Mouse (Mus musculus) right cerebral cortex, adult 2 months (tissue): ENCODE results near the gene Nicn1.
"Not testable (repeated sequence)": the region's sequence is repeated elsewhere in the genome, so short reads cannot be mapped to it uniquely, and the experiment has no call there.

Source experiments
- DNase-seq, 2 experiments: peaks; one replicate each; pipeline ENCODE4 v3.0.0; 2021 to 2022; ENCODE audit warnings: low spot score in 2 of 2

Gene Nicn1

DNA sequence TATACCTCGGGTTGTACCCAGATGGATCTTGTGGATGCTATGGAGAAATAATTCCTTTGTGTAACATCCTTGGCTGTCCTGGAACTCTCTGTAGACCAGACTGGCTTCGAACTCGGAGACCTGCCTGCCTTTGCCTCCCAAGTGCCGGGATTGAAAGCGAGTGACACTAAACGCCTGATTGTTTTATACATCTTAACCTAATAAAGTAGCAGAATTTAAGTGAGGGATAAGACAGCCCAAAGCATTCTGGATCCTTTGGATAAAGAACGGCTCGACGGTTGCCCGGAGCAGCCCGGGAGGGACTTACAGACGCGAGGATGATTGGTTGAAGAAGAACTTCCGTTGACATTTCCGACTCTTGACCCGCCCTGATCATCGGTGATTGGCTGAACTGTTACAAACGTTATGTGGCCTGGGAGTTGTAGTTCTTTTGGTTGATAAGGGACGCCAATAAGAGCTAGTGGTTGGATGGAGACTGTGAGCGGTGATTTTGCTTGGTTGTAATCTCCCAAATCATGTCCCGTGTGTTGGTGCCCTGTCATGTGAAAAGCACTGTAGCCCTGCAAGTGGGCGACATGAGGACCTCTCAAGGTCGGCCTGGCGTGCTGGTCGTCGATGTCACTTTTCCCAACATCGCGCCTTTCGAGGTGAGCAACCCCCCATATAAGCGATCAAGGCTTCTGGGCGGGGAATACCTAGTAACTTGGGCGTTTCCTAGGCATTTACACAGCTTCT, at the start of gene Nicn1:
Nicn1 (plus strand) TSS at position 414 of the 735 bp plus-strand sequence.
- DNase-seq, result peak; percentile 96 to 97

DNA sequence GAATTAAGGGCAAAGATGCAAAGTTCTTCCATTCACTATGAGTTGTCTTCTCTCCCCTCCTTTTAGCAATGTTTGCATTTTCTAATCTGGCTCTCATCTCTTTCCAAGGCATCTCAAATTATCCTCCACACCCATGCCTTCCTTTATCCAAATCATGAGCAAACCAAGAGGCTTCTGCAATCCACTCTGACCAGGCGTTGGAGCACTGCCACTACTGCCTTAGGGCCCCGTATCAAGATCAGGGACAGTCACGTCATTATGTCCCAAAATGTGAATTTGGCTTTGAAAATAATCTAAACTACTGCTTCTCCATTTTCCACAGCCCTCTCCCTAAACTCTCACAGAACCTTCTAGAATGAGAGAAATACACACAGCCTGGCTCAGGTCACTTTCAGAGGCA, 45.7 kb upstream of the Nicn1 start:
- no peak for DNase-seq

DNA sequence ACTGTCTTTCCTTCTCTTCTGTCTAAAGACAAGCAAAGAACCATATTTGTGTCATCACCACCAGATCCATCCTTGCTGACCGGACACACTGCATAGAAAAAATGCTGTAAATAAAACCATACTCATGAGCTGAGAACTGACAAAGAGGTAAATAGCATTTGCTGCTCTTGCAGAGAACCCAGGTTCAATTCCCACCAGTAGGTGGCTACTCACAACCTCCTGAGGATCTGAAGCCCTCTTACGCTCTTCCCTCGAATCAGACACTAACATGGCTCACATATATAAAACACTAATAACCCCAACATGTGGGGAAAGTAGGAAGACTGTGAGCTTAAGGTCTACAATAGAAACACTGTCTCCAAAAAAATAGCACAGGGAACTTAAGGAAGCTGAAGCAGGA, 45.2 kb upstream of the Nicn1 start:
- no peak for DNase-seq

DNA sequence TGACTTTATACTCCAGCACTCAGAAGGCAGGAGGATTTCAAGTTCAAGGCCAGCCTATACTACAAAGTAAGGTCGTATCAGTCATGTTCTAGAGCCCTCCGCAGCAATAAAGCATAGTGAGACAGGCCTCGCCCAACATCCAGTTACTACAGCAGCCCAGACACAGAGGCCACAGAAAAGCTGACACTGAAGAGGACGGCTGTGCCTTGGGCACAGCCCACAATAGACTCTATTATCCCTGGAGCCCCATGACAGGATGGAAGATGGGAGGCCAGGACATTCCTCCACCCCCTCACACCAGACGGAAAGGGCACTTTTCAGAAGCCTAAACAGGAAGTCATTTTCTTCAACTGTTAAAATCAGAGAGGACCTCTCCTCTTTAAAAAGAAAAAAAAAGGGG, 41.3 kb upstream of the Nicn1 start:
- no peak for DNase-seq

DNA sequence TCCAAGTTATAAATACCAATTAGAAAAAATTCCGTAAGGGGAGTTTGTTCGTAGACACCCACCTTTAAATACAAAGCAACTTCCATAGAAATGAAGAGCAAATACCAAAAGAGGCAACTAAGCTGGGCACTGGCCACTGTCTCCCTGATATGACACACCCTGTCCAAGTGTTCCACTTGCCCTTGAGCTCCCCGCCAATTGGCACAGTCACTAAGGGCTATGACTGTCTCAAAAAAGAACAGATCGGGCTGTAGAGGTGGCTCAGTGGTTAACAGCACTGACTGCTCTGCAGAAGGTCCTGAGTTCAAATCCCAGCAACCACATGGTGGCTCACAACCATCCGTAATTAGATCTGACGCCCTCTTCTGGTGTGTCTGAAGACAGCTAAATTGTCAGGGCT, 38.4 kb upstream of the Nicn1 start:
- DNase-seq, result no peak

DNA sequence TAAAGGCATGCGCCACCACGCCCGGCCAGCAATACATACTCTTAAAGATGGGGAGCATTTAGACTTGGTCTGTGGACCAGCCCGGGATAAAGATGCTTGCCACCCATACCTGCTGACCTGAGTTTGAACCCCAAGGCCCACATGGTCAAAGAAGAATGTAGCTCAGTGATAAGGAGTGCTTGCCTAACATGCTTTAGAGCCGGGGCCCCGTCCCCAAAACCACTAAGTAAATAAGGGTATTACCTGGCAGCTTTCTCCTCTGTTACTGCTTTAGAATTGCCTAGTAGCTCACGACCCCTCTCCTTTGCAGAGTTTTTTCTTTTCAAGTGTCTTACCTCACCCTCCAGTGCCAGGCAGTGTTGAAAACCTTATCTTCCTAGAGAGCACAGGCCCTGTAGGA, 37.5 kb upstream of the Nicn1 start:
- no peak for DNase-seq

DNA sequence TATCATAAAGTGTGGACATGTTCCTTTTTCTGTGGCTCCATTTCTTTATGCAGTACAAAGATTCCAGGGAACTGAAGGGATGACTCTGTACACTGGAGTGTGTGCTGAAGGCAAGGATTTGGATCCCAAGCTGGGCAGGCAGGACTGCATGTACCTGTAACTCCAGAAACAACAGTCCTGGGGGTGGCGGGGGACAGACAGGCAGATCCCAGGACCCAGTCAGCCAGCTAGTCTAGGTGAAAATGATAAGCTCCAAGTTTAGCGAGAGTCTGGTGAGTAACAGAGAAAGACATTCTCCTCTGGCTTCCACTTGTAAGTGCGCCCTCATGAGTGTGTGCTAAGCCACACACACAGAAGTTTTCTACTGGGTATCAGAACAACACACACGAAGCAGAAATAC, 29.7 kb upstream of the Nicn1 start:
- DNase-seq, result no peak

DNA sequence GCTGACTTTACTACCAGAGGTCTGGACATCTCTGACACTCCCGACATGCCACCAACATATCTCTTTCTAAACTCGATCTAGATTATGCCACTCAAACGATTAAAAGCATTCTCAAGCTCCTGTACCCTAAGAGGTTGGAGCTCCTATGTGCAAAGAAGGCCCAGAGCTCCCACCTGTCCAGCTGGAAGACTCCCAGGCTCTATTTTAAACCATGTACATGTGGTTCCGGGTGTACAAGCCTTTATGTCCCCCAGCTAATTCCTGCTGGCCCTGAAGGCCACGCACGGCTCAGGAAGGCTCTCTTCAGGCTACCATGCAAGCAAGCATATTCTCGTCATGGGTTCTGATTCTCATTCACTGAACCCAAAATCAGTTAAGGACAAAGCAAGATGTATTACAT, 28.4 kb upstream of the Nicn1 start:
- no peak for DNase-seq

DNA sequence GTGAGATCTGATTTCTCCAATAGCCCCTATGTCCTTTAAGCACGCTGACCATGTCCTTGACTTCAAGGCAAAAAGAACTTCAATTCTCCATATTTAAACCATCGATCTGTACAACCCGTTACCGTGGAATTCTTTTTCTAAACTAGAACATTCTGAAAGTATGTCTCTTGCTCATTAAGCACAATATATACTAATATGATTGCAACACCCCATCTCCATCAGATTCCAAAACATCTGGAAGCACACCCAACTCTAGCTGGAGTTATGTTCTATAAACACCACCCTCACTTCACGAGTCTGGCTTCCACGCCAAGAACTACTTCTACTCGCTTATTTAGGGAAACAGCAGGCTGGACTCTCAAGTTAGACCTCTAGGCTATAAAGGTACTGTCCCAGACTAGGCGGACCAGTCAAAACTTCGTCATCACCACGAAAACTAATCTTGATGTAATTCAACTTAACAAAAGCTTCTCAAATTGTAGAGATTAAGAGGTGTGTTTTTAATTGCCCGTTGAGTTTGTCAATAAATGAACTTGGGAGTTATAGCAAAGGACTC, 27.7 kb upstream of the Nicn1 start:
- no peak for DNase-seq

DNA sequence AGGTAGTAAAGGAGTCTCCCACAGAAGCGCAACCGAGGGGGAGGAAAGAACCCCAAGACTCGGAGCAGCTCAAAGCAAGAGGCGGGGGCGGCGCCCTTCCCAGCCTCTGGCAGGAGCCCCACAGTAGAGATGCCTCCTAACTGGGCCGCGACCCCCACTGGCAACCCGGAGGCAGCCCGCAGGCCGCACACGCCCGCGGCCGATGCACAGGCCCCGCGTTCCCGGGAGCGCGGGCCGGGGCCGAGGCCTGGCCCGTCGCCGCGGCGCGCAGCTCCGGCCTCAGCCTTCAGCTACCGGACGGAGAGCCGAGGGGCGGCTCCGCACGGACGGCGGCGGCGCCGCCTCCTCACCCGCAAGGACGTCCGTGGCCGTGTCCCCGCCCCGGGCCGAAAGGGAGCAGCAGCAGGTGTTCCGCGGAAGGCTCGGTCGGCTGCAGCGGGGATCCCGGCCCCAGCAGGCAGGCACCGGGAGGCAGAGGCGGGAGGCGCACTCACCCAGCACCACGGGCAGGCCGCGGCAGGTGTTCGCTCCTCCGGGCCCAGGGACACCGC, 27.0 kb upstream of the Nicn1 start:
- peak; percentile 30 to 42 for DNase-seq

DNA sequence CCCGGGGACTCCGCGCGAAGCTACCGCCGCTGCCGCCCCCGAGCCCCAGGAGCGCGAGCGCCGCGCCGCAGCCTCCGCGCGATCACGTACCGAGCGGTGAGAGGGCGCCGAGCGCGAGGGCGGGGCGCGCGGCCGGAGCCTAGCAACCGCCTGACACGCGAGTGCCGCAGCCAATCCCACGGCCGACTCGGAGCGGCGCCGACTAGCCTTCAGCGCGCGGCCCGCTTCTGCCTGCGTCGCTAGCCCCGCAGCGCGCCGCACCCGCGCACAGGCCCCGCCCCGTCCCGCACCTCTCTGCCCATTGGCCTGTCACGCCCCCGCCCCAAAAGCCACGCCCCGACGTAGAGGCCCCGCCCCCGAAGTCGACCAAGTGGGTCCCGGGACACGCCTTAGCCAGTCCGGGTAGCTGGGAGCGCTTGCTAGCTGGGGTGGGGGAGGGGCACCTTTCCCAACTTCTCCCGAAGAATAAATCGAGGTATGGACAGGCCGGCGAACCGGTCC, 26.5 kb upstream of the Nicn1 start, which contains the start of gene Dag1:
Dag1 (minus strand) TSS at position 269 of the 501 bp plus-strand sequence.
- peak; percentile 96 to 97 for DNase-seq

DNA sequence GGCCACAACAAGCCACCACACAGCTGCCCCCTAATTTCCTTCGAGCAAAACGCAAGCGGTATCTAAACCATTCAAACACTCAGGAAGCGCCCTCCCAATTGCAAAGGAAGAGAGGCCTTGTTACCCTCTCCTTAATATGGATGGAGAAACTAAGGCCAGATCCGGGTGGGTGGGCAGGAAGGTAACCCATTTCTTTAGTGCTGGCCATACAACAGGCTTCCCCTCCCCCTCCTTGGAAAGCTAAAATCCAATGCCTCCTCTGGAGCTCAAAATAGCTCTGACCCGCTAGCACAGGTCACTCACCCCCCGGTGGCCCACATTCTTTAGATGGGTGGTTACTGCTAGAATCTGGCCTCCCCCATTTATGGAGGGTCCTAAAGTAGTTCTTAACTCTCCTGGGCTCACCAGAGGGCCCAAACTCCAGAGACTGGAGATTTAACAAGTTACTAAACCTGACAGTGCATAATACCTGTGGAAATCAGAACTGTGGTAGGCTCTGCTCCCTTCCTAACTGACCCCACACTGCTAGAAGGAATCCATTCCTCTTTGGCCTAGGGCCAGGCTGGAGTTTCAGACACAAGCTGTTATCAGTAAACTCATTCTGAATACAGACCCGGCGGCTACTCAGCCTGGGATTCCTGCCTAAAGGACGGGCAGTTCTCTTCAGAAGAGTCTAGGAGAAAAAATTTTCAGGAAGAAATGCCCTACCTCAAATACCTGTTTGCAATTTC, 25.9 kb upstream of the Nicn1 start:
- no peak for DNase-seq

DNA sequence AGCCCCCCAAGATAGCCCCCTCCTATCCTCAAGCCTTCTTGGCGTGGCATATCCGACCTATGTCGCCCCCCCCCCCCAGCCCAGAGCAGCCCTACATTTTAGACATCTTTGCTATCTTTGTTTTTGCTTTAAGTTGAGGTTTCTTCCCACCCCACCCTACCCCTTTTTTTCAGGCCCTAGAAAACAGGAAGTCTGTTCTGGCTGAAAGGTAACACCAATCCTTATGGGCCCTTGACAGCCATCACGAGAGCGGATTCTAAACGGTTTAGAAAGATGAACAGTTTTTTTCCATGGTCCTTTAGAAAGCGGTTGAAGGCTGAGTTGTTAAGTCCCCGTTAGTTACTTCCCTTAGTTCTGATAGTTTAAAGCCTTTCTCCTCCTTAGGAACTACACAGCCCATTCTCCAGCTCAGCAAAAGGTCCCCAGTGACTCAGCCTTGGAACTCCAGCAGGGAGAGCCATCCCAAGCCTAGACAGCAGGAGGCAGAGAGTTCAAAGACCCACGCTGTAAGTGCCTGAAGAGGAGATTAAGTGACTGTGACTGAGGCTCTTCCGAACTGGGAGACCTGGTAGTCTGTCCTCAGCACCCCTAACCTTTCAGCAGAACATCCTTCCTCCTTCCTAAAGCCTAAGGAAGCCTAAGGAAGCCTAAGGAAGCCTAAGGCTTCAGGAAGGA, 23.8 kb upstream of the Nicn1 start:
- DNase-seq, result no peak

DNA sequence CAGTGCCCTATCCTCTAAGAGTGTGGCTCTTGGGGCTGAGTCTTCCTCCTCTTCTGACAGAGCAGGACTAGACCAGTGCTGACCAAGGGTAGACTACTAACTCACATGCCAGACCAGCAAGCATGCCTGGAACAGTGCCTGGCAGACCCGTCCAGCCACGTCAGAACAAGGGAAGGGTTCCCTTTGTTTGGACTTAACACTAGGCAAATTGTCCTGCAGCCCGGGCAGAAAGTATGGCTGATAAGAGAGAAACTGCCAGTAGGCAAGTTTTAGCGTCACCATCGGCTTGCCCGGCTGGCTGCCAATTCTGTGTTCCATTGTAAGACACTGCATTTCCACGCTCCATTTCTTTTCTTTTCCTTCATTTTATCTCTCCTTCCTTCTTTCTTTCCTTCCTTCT, 22.5 kb upstream of the Nicn1 start:
- no peak for DNase-seq

DNA sequence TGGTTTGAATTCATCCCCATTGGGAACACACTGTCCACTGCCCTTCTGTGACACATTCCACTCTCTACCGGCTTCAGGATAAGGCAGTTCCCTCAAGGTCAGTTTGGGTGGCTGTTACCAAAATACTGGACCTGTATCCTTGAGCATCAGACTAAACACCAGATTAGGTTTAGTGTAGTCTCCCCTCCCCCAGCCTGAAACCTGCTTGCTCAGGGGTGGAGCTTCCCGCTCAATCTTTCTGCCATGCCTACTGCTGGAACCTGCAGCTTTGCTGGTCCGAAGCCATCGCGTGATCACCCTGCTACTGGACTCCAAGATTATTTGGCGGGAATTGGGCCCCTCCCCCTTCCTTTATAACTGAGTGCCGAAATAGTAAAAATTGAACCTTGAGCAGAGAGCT, 21.5 kb upstream of the Nicn1 start:
- not testable (repeated sequence) for DNase-seq

DNA sequence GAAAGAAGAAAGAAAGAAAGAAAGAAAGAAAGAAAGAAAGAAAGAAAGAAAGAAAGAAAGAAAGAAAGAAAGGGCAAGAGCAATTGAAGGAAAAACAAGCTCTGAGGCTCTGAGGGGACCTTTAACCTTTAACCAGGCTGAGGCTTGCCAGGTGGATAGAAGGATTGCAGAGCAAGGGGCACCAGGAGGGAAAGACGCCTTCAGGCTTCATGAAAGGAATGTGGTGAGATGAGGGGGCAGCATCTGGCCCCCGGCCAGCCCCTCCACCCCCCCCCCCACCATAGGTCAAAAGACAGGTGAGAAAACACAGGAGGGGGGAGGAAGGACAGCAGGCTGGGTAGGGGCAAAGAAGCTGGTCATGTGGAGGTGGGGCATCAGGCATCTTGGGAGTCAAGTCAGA, 18.3 kb upstream of the Nicn1 start:
- no peak for DNase-seq

DNA sequence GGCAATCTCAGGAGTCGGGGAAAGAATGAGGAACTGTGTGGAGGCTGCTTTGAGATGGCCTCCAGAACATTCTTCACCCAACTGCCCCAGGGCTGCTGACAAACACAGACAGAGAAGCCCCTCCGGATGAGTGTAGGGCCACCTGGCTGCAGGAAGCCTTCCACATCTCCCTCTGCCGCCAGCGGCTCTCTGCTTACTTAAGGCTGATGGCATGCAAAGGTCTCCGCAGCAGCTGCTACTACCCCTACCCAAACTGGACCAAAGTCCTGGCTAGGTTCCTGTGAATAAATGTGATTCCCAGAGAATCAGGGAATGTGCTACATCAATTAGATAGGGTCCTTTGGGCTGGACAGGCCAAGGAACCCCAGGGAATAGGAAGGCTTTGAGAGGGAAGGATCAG, 17.5 kb upstream of the Nicn1 start:
- no peak for DNase-seq

DNA sequence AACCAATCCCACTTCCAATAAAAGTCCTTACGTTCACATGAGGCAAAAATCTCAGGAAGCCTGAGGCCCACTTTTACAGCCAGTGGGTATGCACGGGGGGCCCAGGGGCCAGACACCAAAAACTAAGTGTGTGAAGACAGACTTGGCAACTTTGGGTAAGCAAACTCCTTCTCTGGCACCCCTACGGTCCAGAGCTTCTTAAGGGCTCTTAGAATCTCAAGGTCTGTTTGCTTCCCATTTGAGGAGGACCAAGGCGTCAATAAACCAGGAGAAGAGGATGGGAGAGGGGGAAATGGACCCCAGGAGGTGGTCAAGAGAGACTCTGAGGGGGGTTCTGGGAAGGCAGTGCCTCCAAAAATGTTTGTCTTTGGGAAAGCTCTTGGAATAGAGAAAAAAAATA, 16.7 kb upstream of the Nicn1 start:
- DNase-seq, result no peak

DNA sequence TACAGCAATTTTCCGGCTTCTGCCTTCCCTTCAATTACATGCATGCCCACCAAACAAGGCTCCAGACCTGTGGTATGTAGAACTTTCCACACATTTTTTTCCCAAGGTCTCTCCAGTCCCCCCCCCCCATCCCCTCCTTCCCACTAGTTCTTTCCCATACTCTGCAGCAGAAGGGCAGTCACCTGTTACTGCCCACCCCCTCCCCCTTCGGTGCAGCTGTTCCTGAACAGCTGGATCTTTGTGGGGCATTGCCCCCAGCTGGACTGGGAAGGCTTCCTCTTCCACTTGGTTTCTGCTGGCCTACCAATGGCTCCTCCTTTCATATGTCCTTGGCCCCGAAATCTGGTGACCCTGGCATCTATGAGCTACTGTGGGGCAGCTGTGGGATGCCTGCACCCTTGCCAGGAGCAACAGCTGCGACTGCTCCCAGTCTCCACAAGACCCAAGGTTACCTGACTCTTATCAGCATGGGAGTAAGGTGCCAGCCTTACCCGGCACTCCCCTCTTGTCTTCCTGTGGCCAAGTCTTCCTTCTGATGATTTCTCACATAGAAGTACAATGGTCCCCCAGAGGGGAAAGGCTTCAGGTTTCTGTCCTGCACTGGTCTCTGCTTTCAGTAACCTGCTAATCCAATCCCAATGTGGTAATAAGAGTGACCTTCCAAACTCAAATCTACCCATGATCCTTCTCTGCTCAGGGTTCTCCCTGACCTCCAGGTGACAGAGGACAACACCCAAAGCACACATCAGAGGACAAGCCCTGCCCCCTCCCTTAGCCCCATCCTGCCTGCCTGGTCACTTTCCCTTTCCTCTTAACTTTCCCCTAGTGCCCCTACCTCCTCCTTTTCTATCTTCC, 15.5 kb upstream of the Nicn1 start:
- DNase-seq, result no peak

DNA sequence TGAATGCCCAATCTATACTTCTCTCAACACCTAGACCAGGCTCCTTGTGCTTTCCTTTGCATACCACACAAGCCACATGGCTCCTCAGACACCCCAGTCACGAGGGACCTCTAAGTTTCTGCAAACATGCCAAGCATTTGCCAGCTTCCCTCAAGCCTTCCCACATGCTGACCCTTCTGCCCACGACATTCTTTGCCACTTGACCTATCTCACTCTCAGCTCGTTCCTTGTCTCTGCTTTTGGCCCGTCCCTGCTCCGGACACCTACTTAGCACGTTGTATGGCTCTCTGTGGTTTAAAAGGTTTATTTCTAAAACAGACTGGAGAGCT, 14.9 kb upstream of the Nicn1 start:
- DNase-seq, result no peak
